Mouse (Mus musculus) lung, adult 2 months (tissue): Measurements from ENCODE around the gene Tpm3.

Source experiments
- CTCF ChIP-seq: fragments of 200-500 bp; IDR thresholded peaks from 2 replicates; pipeline ENCODE4 v1.5.1; 2011; ENCODE audit warnings: mild to moderate bottlenecking, low read length, control low read depth; ENCODE audit not compliant: insufficient read depth
- POLR2A ChIP-seq: fragments of 200-500 bp; IDR thresholded peaks from 2 replicates; pipeline ENCODE4 v1.6.1; 2011; ENCODE audit warnings: low read depth, mild to moderate bottlenecking, control low read depth, low read length, borderline replicate concordance; ENCODE audit errors: extremely low read depth

DNA sequence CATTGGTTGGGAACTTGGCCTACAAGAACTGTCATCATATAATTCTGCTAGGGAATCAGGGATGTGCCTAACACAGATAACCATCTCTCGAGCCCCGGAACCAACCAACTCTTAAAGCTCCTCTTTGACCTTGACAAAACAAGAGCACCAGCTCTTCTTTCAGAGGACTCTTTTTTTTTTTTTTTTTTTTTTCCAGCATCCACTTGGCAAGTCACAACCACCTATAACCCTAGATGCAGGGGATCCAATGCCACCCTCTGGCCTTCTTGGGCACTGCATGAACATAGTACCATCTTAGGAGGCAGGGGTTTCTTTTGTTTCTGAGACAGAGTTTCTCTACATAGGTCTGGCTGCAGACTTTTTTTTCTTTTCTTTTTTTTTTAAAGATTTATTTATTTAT, 41.9 kb downstream of the Tpm3 start:
- no peak for TF ChIP-seq POLR2A
- TF ChIP-seq CTCF = peak; percentile 45
